Mouse (Mus musculus) ES-Bruce4 (cell line): ENCODE results near the gene Otulinl.

Experiments used
- CTCF ChIP-seq: IDR thresholded peaks from one replicate; pipeline ENCODE4 v1.8.1; 2011; ENCODE audit warnings: low read depth, low read length
- POLR2A ChIP-seq: IDR thresholded peaks from one replicate; pipeline ENCODE4 v1.8.1; 2011; ENCODE audit warnings: low read length; ENCODE audit not compliant: insufficient read depth

GRCm38 (mm10) chr15:27715331-27715730, 34.0 kb upstream of the Otulinl start:
- TF ChIP-seq POLR2A (no peak), CTCF (no peak)
